Mouse (Mus musculus) layer of hippocampus, postnatal 25 days (tissue): Measurements from ENCODE around the gene 2010315B03Rik. TPM values are rescaled to one million over a fixed set of nuclear protein-coding genes. Genes with fewer than 3 reads are reported as not detected.

ENCODE experiments used
- total RNA-seq, 2 experiments: library from RNA; stranded (reverse); gene quantifications; 2 replicates each; pipeline ENCODE4 v1.2.3; 2021

Gene 2010315B03Rik
- total RNA-seq, 2 experiments from 2014 or later: 16.6 to 18.7 TPM

Other genes with a start within 250 kb of the 2010315B03Rik start
- under 1 TPM; 0.07 to 0.23 TPM for gene Ccr2, start 210.7 kb downstream of the 2010315B03Rik start, total RNA-seq
- 10 to 100 TPM in 1 of 2 experiments, 1 to 10 TPM in 1; 8.8 to 12.7 TPM for gene Ccr5, start 191.2 kb downstream of the 2010315B03Rik start, total RNA-seq
- gene Ppp2r3d, start 164.2 kb upstream of the 2010315B03Rik start, total RNA-seq: 100 to 1,000 TPM in 1 of 2 experiments, 10 to 100 TPM in 1; 85.5 to 103 TPM
- gene Gm21836, start 181.1 kb upstream of the 2010315B03Rik start, total RNA-seq: not detected